Mouse (Mus musculus): Measurements from ENCODE around the gene Hnrnpm.
"Not testable (repeated sequence)": the region's sequence is repeated elsewhere in the genome, so short reads cannot be mapped to it uniquely, and the experiment has no call there.

The Hnrnpm gene

GRCm38 (mm10) chr17:33669681-33670080, 17.0 kb downstream of the Hnrnpm start:
- no peak for DNase-seq (ENCODE audit: low read depth)

- DNase-seq (ENCODE audit: low read depth), result no peak
Measured at GRCm38 (mm10) chr17:33666813-33667212, 19.8 kb downstream of the Hnrnpm start.

- no peak for DNase-seq (ENCODE audit: low read depth)
Measured at GRCm38 (mm10) chr17:33649781-33650475, 36.7 kb downstream of the Hnrnpm start.

GRCm38 (mm10) chr17:33645073-33645472, 41.6 kb downstream of the Hnrnpm start:
- DNase-seq (ENCODE audit: low read depth), result no peak

- DNase-seq (ENCODE audit: low read depth), result no peak
Measured at GRCm38 (mm10) chr17:33644068-33644467, 42.6 kb downstream of the Hnrnpm start.

GRCm38 (mm10) chr17:33639743-33640142, 46.9 kb downstream of the Hnrnpm start:
- DNase-seq (ENCODE audit: low read depth), result no peak

GRCm38 (mm10) chr17:33637516-33638276, 49.0 kb downstream of the Hnrnpm start, which contains the start of gene Pram1:
Pram1 (plus strand) TSS chr17:33638056.
- DNase-seq (ENCODE audit: low read depth), result no peak

GRCm38 (mm10) chr17:33637038-33637437, 49.6 kb downstream of the Hnrnpm start:
- DNase-seq (ENCODE audit: low read depth), result no peak

- DNase-seq (ENCODE audit: low read depth), result no peak
Measured at GRCm38 (mm10) chr17:33631796-33632195, 54.9 kb downstream of the Hnrnpm start.

- no peak for DNase-seq (ENCODE audit: low read depth)
Measured at GRCm38 (mm10) chr17:33631236-33631635, 55.4 kb downstream of the Hnrnpm start.

GRCm38 (mm10) chr17:33630171-33630895, 56.3 kb downstream of the Hnrnpm start:
- DNase-seq (ENCODE audit: low read depth), result no peak

GRCm38 (mm10) chr17:33629487-33630125, 57.1 kb downstream of the Hnrnpm start:
- no peak for DNase-seq (ENCODE audit: low read depth)

- peak; percentile 98 for DNase-seq (ENCODE audit: low read depth)
Measured at GRCm38 (mm10) chr17:33628621-33629486, 57.8 kb downstream of the Hnrnpm start, which contains the start of gene Zfp414. Zfp414 (plus strand) TSS chr17:33629090.

- no peak for DNase-seq (ENCODE audit: low read depth)
Measured at GRCm38 (mm10) chr17:33627281-33627680, 59.4 kb downstream of the Hnrnpm start.

- DNase-seq (ENCODE audit: low read depth), result not testable (repeated sequence)
Measured at GRCm38 (mm10) chr17:33613726-33614125, 72.9 kb downstream of the Hnrnpm start.

GRCm38 (mm10) chr17:33610548-33610947, 76.1 kb downstream of the Hnrnpm start:
- DNase-seq (ENCODE audit: low read depth), result no peak

GRCm38 (mm10) chr17:33607273-33607672, 79.4 kb downstream of the Hnrnpm start:
- DNase-seq (ENCODE audit: low read depth), result no peak

- DNase-seq (ENCODE audit: low read depth), result no peak
Measured at GRCm38 (mm10) chr17:33601947-33602346, 84.7 kb downstream of the Hnrnpm start.

GRCm38 (mm10) chr17:33600831-33601230, 85.8 kb downstream of the Hnrnpm start:
- no peak for DNase-seq (ENCODE audit: low read depth)

- DNase-seq (ENCODE audit: low read depth), result no peak
Measured at GRCm38 (mm10) chr17:33599836-33600475, 86.7 kb downstream of the Hnrnpm start.

GRCm38 (mm10) chr17:33598506-33598905, 88.2 kb downstream of the Hnrnpm start:
- no peak for DNase-seq (ENCODE audit: low read depth)

All from naive thymus-derived CD4-positive, alpha-beta T cell, adult 2 months (primary cell).